Mouse (Mus musculus): Measurements from ENCODE around the gene Cyp2b23. TPM values are rescaled to one million over a fixed set of nuclear protein-coding genes. Genes with fewer than 3 reads are reported as not detected.
"Not testable (repeated sequence)": the region's sequence is repeated elsewhere in the genome, so short reads cannot be mapped to it uniquely, and the experiment has no call there.

Gene Cyp2b23
- not detected in 2 replicates for polyA plus RNA-seq (2015; fragmentation: Nextera tagmentation; extraction: Ambion mirVana)

DNA sequence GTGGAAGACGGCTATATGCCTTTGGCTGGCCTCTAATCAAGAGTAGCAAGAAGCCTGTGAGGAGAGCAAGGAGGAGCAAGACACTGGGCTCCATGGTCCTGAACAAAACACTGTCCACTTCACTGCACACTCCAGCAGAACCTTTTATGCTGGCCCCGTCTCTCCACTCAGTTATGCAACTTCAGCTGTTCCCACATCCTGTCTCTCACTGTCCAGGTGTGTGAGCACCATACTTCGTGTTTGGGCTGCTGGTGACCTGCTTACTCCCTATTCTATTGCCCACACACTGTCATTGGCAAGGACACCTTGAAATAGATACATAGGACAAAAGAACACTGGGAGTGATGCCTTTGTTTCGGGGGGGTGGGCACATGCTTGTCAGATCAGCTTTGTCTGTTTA is at the start of gene Cyp2b23:
Gene Cyp2b23, minus strand, starts transcription at position 101 of the 400 bp plus-strand sequence.
- Histone ChIP-seq H3K4me2 (ENCODE audit: low read depth, low read length) (no peak within 1 kb of the TSS), H3K36me3 (ENCODE audit: control insufficient read depth, insufficient read depth) (no peaks in the 10 kb centered on the region), H3K27ac (ENCODE audit: low read length) (no peak within 1 kb of the TSS), H3K27me3 (ENCODE audit: control insufficient read depth, insufficient read depth, low read length) (no peaks in the 10 kb centered on the region), H3K9me3 (replicated peaks; ENCODE audit: control insufficient read depth, low read length) (peaks cover 2% of the 10 kb centered on the region), H3K4me1 (ENCODE audit: control insufficient read depth, insufficient read depth, low read length) (no peaks in the 10 kb centered on the region), H3K9ac (ENCODE audit: low read length) (no peak within 1 kb of the TSS), H3K4me3 (ENCODE audit: low read length) (no peak within 1 kb of the TSS)
- 65% methylated on average over 4 of the region's 4 CpGs for WGBS
- ATAC-seq (replicated peaks; ENCODE audit: extremely low read depth, insufficient read depth, low FRiP score), result no peak

- 82% methylated on average over 11 of the region's 11 CpGs for WGBS
- Histone ChIP-seq H3K36me3 (ENCODE audit: control insufficient read depth, insufficient read depth) (no peaks in the 10 kb centered on the region), H3K4me1 (ENCODE audit: control insufficient read depth, insufficient read depth, low read length) (no peaks in the 10 kb centered on the region), H3K4me2 (ENCODE audit: low read depth, low read length) (no peak overlapping the region), H3K27ac (ENCODE audit: low read length) (no peak overlapping the region), H3K9ac (ENCODE audit: low read length) (no peak overlapping the region), H3K4me3 (ENCODE audit: low read length) (no peak overlapping the region), H3K27me3 (ENCODE audit: control insufficient read depth, insufficient read depth, low read length) (no peaks in the 10 kb centered on the region), H3K9me3 (replicated peaks; ENCODE audit: control insufficient read depth, low read length) (peaks cover 9% of the 10 kb centered on the region; the same call in 1 of the 2 replicates)
- no peak for ATAC-seq (replicated peaks; ENCODE audit: extremely low read depth, insufficient read depth, low FRiP score)
Observed at GRCm38 (mm10) chr7:26711061-26711460, 24.8 kb upstream of the Cyp2b23 start.

DNA sequence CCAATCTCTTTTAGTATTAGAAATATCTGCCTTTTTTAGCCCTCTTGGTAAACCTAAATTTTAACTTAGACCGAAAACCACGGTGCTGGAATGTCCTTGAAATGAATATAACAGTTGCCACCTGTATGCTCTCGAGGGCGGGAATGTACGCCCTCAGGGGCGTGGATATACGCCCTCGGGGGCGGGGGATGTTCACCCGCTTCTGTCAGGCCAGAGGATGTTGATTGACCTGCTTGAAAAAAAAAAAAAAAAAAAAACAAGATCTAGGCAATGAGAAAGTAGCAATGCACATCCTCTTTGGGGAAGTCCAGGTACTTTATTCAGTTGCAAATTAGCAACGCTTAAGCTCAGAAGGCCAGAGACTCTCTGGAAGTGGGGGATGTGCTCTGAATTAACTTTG is 20.8 kb upstream of the Cyp2b23 start:
- Histone ChIP-seq H3K27ac (ENCODE audit: low read length) (no peak overlapping the region), H3K4me1 (ENCODE audit: control insufficient read depth, insufficient read depth, low read length) (no peaks in the 10 kb centered on the region), H3K9me3 (replicated peaks; ENCODE audit: control insufficient read depth, low read length) (no peaks in the 10 kb centered on the region; the same call in 1 of the 2 replicates), H3K27me3 (ENCODE audit: control insufficient read depth, insufficient read depth, low read length) (no peaks in the 10 kb centered on the region), H3K9ac (ENCODE audit: low read length) (no peak overlapping the region), H3K36me3 (ENCODE audit: control insufficient read depth, insufficient read depth) (no peaks in the 10 kb centered on the region), H3K4me2 (ENCODE audit: low read depth, low read length) (no peak overlapping the region), H3K4me3 (ENCODE audit: low read length) (no peak overlapping the region)
- ATAC-seq (replicated peaks; ENCODE audit: extremely low read depth, insufficient read depth, low FRiP score), result no peak
- 46% methylated on average over 11 of the region's 11 CpGs for WGBS

- H3K36me3 ChIP-seq (ENCODE audit: control insufficient read depth, insufficient read depth); H3K9me3 ChIP-seq (replicated peaks; ENCODE audit: control insufficient read depth, low read length); H3K4me2 ChIP-seq (ENCODE audit: low read depth, low read length); H3K9ac ChIP-seq (ENCODE audit: low read length); H3K27ac ChIP-seq (ENCODE audit: low read length); H3K4me3 ChIP-seq (ENCODE audit: low read length); ATAC-seq (replicated peaks; ENCODE audit: extremely low read depth, insufficient read depth, low FRiP score); H3K27me3 ChIP-seq (ENCODE audit: control insufficient read depth, insufficient read depth, low read length); H3K4me1 ChIP-seq (ENCODE audit: control insufficient read depth, insufficient read depth, low read length): not testable (repeated sequence)
- 45% methylated on average over 6 of the region's 6 CpGs for WGBS
Observed at GRCm38 (mm10) chr7:26706191-26706590, 20.0 kb upstream of the Cyp2b23 start.

GRCm38 (mm10) chr7:26700151-26700550 is 13.9 kb upstream of the Cyp2b23 start:
- Histone ChIP-seq H3K4me1 (ENCODE audit: control insufficient read depth, insufficient read depth, low read length) (no peaks in the 10 kb centered on the region), H3K36me3 (ENCODE audit: control insufficient read depth, insufficient read depth) (no peaks in the 10 kb centered on the region), H3K27me3 (ENCODE audit: control insufficient read depth, insufficient read depth, low read length) (no peaks in the 10 kb centered on the region), H3K4me3 (ENCODE audit: low read length) (no peak overlapping the region), H3K9ac (ENCODE audit: low read length) (no peak overlapping the region), H3K9me3 (replicated peaks; ENCODE audit: control insufficient read depth, low read length) (no peaks in the 10 kb centered on the region), H3K4me2 (ENCODE audit: low read depth, low read length) (no peak overlapping the region), H3K27ac (ENCODE audit: low read length) (no peak overlapping the region)
- ATAC-seq (replicated peaks; ENCODE audit: extremely low read depth, insufficient read depth, low FRiP score), result no peak
- WGBS, result 71% methylated on average over 4 of the region's 4 CpGs

DNA sequence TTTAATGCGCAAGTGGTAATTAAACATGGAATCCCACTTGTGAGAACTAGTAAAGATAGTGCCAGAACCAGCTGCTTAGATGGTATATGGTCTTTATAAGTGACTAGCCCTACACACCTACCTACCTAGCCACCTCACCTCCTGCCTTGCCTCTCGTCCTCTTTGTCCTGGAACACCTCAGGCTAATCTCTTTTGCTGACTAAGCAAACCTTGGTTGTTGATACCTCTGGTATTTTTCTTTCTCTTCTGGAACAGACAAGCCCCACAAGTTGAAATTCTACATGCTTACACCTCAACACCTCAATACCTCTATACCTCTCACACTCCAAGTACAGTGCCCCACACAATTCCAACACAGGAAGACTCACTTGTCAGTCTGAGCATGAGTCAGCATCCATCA is 524 bp downstream of the Cyp2b23 start:
- ATAC-seq (replicated peaks; ENCODE audit: extremely low read depth, insufficient read depth, low FRiP score), result no peak
- Histone ChIP-seq H3K27ac (ENCODE audit: low read length) (no peak overlapping the region), H3K9me3 (replicated peaks; ENCODE audit: control insufficient read depth, low read length) (peaks cover 2% of the 10 kb centered on the region), H3K9ac (ENCODE audit: low read length) (no peak overlapping the region), H3K4me3 (ENCODE audit: low read length) (no peak overlapping the region), H3K27me3 (ENCODE audit: control insufficient read depth, insufficient read depth, low read length) (no peaks in the 10 kb centered on the region), H3K4me1 (ENCODE audit: control insufficient read depth, insufficient read depth, low read length) (no peaks in the 10 kb centered on the region), H3K4me2 (ENCODE audit: low read depth, low read length) (no peak overlapping the region), H3K36me3 (ENCODE audit: control insufficient read depth, insufficient read depth) (no peaks in the 10 kb centered on the region)
- WGBS, result 68% methylated on average over 2 of the region's 2 CpGs

DNA sequence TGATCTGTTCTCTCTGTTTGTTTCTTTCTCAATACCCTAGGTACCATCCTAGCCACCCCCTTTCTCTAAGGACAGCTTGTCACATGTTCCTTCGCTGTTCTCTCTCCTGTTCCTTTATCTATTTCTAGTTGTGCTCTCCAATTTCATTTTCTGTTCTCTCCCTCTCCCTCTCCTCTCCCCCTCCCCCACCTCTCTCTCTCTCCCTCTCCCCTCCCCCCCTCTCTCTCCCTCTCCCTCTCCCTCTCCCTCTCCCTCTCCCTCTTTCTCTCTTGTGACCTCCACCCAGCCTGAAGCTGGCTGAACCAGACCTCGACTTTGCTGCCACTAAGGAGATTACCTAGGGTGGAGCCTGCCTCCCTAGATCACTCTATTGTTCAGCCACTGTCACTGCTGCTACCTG is 18.8 kb downstream of the Cyp2b23 start:
- H3K4me3 ChIP-seq (ENCODE audit: low read length); H3K4me1 ChIP-seq (ENCODE audit: control insufficient read depth, insufficient read depth, low read length); H3K9me3 ChIP-seq (replicated peaks; ENCODE audit: control insufficient read depth, low read length); H3K36me3 ChIP-seq (ENCODE audit: control insufficient read depth, insufficient read depth); H3K9ac ChIP-seq (ENCODE audit: low read length); ATAC-seq (replicated peaks; ENCODE audit: extremely low read depth, insufficient read depth, low FRiP score); H3K27ac ChIP-seq (ENCODE audit: low read length); H3K27me3 ChIP-seq (ENCODE audit: control insufficient read depth, insufficient read depth, low read length); H3K4me2 ChIP-seq (ENCODE audit: low read depth, low read length): not testable (repeated sequence)
- 26% methylated on average over 2 of the region's 2 CpGs for WGBS

DNA sequence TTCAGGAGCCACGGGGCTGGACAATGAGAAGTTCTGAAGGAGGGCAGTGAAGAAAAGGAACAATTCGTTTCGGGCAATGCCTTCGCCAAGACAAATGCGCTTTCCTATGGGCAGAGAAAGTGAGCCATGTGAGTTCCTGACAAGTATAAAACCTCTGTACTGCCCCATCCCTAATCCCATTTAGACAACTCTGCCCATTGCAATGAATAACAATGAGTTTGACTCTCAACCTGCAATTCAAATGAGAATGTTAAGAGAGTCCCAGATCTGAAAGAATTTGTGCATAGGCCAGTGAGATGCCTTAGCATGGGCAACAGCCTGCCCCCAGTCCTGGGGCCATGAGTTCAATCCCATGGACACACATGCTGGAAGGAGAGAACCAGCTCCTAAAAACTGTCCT is 20.2 kb downstream of the Cyp2b23 start:
- no peak overlapping the region for H3K4me2 ChIP-seq (ENCODE audit: low read depth, low read length)
- H3K4me3 ChIP-seq (ENCODE audit: low read length), result no peak overlapping the region
- H3K36me3 ChIP-seq (ENCODE audit: control insufficient read depth, insufficient read depth), result no peaks in the 10 kb centered on the region
- H3K27me3 ChIP-seq (ENCODE audit: control insufficient read depth, insufficient read depth, low read length), result no peaks in the 10 kb centered on the region
- no peaks in the 10 kb centered on the region for H3K4me1 ChIP-seq (ENCODE audit: control insufficient read depth, insufficient read depth, low read length)
- no peak for ATAC-seq (replicated peaks; ENCODE audit: extremely low read depth, insufficient read depth, low FRiP score)
- H3K27ac ChIP-seq (ENCODE audit: low read length), result no peak overlapping the region
- WGBS, result 80% methylated on average over 5 of the region's 5 CpGs
- peaks cover 2% of the 10 kb centered on the region; the same call in 1 of the 2 replicates for H3K9me3 ChIP-seq (replicated peaks; ENCODE audit: control insufficient read depth, low read length)
- no peak overlapping the region for H3K9ac ChIP-seq (ENCODE audit: low read length)

- H3K9me3 ChIP-seq (replicated peaks; ENCODE audit: control insufficient read depth, low read length); H3K27ac ChIP-seq (ENCODE audit: low read length); H3K9ac ChIP-seq (ENCODE audit: low read length); H3K4me3 ChIP-seq (ENCODE audit: low read length); ATAC-seq (replicated peaks; ENCODE audit: extremely low read depth, insufficient read depth, low FRiP score); H3K36me3 ChIP-seq (ENCODE audit: control insufficient read depth, insufficient read depth); H3K4me1 ChIP-seq (ENCODE audit: control insufficient read depth, insufficient read depth, low read length); H3K4me2 ChIP-seq (ENCODE audit: low read depth, low read length); H3K27me3 ChIP-seq (ENCODE audit: control insufficient read depth, insufficient read depth, low read length): not testable (repeated sequence)
- 62% methylated on average over 1 of the region's 1 CpGs for WGBS
Observed at GRCm38 (mm10) chr7:26618364-26618763, 67.9 kb downstream of the Cyp2b23 start, which contains the start of gene Vmn1r185. Gene Vmn1r185 (minus strand): TSS chr7:26618464.

Measured in heart, embryonic 16.5 days (tissue).